Mouse (Mus musculus) kidney, embryonic 15.5 days (tissue): ENCODE results near the gene Clnk. TPM values are rescaled to one million over a fixed set of nuclear protein-coding genes. Genes with fewer than 3 reads are reported as not detected.

Source experiments
- ATAC-seq: fragments of 200-750 bp; cut with Nextera tagmentation; replicated peaks from 2 replicates; pipeline ENCODE4 v1.8.0; 2017; ENCODE audit warnings: moderate TSS enrichment; ENCODE audit not compliant: low FRiP score
- H3K27ac ChIP-seq: fragments of 300-500 bp; sonication (generic); 2 replicates; pipeline ENCODE4 v1.5.1; 2015; ENCODE audit warnings: mild to moderate bottlenecking, inconsistent platforms
- H3K27me3 ChIP-seq: fragments of 300-500 bp; sonication (generic); 2 replicates; pipeline ENCODE4 v1.6.1; 2015; ENCODE audit warnings: inconsistent platforms
- H3K36me3 ChIP-seq: fragments of 300-500 bp; sonication (generic); 2 replicates; pipeline ENCODE4 v1.6.1; 2015; ENCODE audit warnings: inconsistent platforms
- H3K4me1 ChIP-seq: fragments of 300-500 bp; sonication (generic); 2 replicates; pipeline ENCODE4 v1.6.1; 2015; ENCODE audit warnings: inconsistent platforms
- H3K4me2 ChIP-seq: fragments of 300-500 bp; sonication (generic); 2 replicates; pipeline ENCODE4 v1.6.1; 2015; ENCODE audit warnings: moderate library complexity, mild to moderate bottlenecking, inconsistent platforms
- H3K4me3 ChIP-seq: fragments of 300-500 bp; sonication (generic); replicated peaks from 2 replicates; pipeline ENCODE4 v1.5.1; 2015; ENCODE audit warnings: mild to moderate bottlenecking, inconsistent platforms
- H3K9ac ChIP-seq: fragments of 300-500 bp; sonication (generic); 2 replicates; pipeline ENCODE4 v1.6.1; 2015; ENCODE audit warnings: mild to moderate bottlenecking, inconsistent platforms
- H3K9me3 ChIP-seq: fragments of 300-500 bp; sonication (generic); replicated peaks from 2 replicates; pipeline ENCODE4 v1.6.1; 2016; ENCODE audit warnings: inconsistent platforms
- WGBS: fragments of 180-500 bp; shearing (Covaris S2); methylation state at CpG from one replicate; pipeline ENCODE4 v1.1.7; 2015; ENCODE audit warnings: mixed read lengths; 5-methylcytosine and 5-hydroxymethylcytosine counted together
- polyA plus RNA-seq: library from polyadenylated mRNA; unstranded; fragments of >200 nt; fragmentation: Nextera tagmentation; extraction: Ambion mirVana; gene quantifications from 2 replicates; pipeline ENCODE4 v1.2.1, GENCODE M21; 2015

Clnk gene
- polyA plus RNA-seq, 1 experiment from 2014 or later, result not detected

DNA sequence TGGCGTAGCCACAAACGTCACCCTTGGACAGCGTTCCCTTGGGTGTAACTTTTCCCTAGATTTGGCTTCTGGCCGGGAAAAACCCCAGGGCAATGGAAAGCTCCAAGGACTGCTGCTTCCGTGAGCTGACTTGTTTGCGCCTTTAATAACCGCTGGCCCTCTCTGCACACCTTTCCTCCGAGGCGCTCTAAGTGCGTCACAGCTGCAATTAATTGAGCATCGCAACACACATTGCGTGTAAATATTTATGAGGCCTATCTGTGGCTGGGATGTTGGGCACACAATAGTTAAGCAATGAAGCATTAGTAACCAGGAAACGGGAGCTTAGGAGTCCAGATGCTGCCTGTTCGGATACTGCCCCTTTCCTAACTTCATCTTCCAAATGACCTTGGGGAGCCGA, 90.5 kb downstream of the Clnk start:
- Histone ChIP-seq H3K9ac (no peak overlapping the region), H3K4me2 (no peak overlapping the region), H3K9me3 (no peaks in the 10 kb centered on the region), H3K27ac (no peak overlapping the region), H3K36me3 (no peaks in the 10 kb centered on the region), H3K4me3 (no peak overlapping the region), H3K27me3 (no peaks in the 10 kb centered on the region), H3K4me1 (0 out of 2 replicates have a peak, but pooled peaks cover 5% of the 10 kb centered on the region)
- WGBS, result 80% methylated on average over 15 of the region's 15 CpGs
- no peak for ATAC-seq

DNA sequence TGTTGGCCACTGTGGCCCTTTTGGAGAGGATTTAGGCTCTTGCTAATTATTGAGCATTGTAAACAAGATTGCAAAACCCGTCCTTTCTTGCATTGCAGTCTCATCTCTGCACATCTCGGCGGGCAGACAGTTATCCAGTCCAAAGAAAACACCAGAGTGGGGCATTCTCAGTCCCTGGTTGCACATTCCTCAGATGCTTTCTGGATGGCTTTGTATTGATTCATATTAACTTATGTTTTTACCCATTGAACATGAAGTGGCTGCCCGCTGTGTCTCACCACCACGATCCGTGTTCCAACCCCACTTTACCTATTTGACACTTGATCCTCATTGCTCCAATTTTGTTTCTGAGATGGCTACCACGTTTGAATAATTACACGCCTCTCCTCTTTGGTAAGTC, 90.9 kb downstream of the Clnk start:
- Histone ChIP-seq H3K4me3 (no peak overlapping the region), H3K27ac (no peak overlapping the region), H3K9me3 (no peaks in the 10 kb centered on the region), H3K27me3 (no peaks in the 10 kb centered on the region), H3K36me3 (no peaks in the 10 kb centered on the region), H3K4me1 (0 out of 2 replicates have a peak, but pooled peaks cover 5% of the 10 kb centered on the region), H3K9ac (no peak overlapping the region), H3K4me2 (no peak overlapping the region)
- no peak for ATAC-seq
- 79% methylated on average over 8 of the region's 8 CpGs for WGBS

DNA sequence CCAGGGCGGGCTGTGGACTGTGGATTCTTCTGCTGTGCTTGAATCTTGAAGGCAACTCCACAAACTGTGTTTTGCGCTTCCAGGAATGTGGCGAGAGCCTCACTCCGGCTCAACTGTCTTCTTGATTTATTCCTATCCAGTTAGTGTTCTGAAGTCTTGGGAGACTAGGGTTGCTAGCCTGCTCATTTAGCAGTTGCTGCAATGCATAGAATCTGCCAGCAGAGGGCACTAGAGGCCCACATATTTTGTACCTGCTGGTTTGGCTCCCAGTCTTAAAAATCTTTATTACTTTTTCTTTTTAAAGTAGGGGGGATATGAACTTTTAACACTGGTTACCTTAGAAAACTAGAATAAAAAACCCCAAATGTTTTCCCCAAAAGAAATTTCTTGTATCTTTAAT, 94.8 kb downstream of the Clnk start:
- no peak overlapping the region for H3K27ac ChIP-seq
- no peaks in the 10 kb centered on the region for H3K4me1 ChIP-seq
- H3K27me3 ChIP-seq, result no peaks in the 10 kb centered on the region
- no peak overlapping the region for H3K4me2 ChIP-seq
- H3K9ac ChIP-seq, result no peak overlapping the region
- 24% methylated on average over 4 of the region's 4 CpGs for WGBS
- no peak for ATAC-seq
- no peaks in the 10 kb centered on the region for H3K36me3 ChIP-seq
- no peaks in the 10 kb centered on the region for H3K9me3 ChIP-seq
- H3K4me3 ChIP-seq, result no peak overlapping the region

DNA sequence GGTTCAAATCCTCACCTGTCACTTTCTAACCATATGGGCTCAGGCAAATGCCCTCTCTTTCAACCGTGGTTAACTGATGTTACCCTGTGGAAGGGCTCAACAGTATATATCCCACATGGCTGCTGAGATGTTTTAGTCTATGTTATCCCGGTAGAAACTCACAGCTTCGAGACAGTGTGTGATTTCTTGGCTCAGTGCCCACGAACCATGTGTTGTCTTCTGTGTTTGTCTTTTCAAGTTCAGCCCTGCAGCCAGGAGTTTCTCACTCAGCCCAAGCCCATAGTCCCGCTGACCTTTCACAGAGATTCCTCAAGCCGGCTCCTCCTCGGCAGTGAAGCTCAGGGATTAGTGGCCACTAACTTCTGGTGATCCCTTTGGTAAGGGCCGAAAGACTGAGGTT, 96.0 kb downstream of the Clnk start:
- Histone ChIP-seq H3K9me3 (no peaks in the 10 kb centered on the region), H3K4me2 (no peak overlapping the region), H3K27ac (no peak overlapping the region), H3K36me3 (no peaks in the 10 kb centered on the region), H3K4me3 (no peak overlapping the region), H3K9ac (no peak overlapping the region), H3K27me3 (no peaks in the 10 kb centered on the region), H3K4me1 (no peaks in the 10 kb centered on the region)
- 59% methylated on average over 8 of the region's 8 CpGs for WGBS
- ATAC-seq, result no peak

DNA sequence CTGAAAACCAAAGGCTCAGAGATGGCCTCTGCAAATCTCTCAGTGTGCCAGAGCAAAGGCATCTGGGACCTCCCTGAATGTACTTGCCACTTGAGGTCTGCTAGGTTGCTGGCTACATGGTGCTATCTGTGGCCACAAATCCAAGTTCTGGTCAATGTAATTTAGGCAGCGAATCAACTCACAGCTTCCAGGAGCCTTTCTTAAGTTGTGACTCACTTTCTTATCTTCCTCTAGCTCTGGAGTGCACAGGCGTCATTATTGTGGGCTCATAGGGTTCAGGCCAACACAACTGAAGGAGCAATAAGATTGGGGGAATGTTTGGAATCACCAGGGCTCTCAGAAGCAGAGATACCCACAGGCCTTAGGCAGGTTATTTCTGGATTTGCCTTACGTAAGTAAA, 96.6 kb downstream of the Clnk start:
- no peak overlapping the region for H3K4me3 ChIP-seq
- ATAC-seq, result no peak
- no peaks in the 10 kb centered on the region for H3K9me3 ChIP-seq
- no peaks in the 10 kb centered on the region for H3K36me3 ChIP-seq
- no peak overlapping the region for H3K9ac ChIP-seq
- H3K4me1 ChIP-seq, result no peaks in the 10 kb centered on the region
- WGBS, result 85% methylated on average over 3 of the region's 3 CpGs
- no peaks in the 10 kb centered on the region for H3K27me3 ChIP-seq
- no peak overlapping the region for H3K27ac ChIP-seq
- H3K4me2 ChIP-seq, result no peak overlapping the region

DNA sequence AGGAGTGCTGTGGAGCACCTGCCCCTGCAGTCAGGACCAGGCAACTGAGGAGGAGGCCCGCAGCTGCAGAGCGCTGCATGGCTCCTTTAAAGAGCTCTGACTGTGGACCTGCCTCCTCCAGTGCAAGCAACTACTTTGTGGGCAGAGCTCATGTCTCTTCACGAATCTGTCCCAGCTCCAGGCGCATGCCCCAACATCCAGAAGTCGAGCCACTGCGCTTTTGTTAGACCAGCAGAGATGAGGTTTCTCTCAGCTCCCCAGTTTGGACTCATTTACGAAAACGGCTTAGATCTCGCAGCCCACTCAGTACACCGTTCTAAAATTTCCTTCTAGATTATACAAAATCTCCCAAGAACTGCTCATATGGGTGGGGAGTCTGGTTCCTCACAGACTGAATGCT, 101.1 kb downstream of the Clnk start:
- H3K9ac ChIP-seq, result no peak overlapping the region
- no peak overlapping the region for H3K4me2 ChIP-seq
- H3K4me1 ChIP-seq, result no peaks in the 10 kb centered on the region
- H3K9me3 ChIP-seq, result no peaks in the 10 kb centered on the region
- no peak overlapping the region for H3K4me3 ChIP-seq
- WGBS, result 75% methylated on average over 10 of the region's 10 CpGs
- H3K36me3 ChIP-seq, result no peaks in the 10 kb centered on the region
- no peaks in the 10 kb centered on the region for H3K27me3 ChIP-seq
- no peak for ATAC-seq
- no peak overlapping the region for H3K27ac ChIP-seq

DNA sequence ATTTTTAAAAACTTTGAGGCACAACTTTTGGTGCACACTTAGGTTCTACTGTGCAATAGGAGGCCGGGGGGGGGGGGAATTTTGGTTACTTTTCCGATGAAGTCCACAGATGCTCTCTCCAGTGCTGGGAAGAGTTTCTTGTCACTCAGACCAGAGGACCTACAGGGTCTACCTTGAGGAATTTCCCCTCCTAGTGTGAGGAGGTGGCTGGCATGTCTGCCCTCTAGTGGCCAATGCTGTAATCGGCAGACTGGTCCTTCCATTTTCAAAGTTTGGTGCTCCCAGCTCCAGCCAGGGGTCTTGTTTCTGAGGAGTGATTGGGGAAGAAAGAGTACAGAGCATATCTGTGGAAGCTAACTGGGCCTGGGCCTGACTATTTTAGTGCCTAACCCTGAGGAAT, 121.7 kb downstream of the Clnk start:
- no peak for ATAC-seq
- H3K9me3 ChIP-seq, result no peaks in the 10 kb centered on the region
- WGBS, result 16% methylated on average over 3 of the region's 3 CpGs
- H3K27ac ChIP-seq, result no peak overlapping the region
- H3K4me3 ChIP-seq, result no peak overlapping the region
- no peaks in the 10 kb centered on the region for H3K36me3 ChIP-seq
- no peaks in the 10 kb centered on the region for H3K27me3 ChIP-seq
- H3K4me2 ChIP-seq, result no peak overlapping the region
- H3K4me1 ChIP-seq, result no peaks in the 10 kb centered on the region
- H3K9ac ChIP-seq, result no peak overlapping the region

DNA sequence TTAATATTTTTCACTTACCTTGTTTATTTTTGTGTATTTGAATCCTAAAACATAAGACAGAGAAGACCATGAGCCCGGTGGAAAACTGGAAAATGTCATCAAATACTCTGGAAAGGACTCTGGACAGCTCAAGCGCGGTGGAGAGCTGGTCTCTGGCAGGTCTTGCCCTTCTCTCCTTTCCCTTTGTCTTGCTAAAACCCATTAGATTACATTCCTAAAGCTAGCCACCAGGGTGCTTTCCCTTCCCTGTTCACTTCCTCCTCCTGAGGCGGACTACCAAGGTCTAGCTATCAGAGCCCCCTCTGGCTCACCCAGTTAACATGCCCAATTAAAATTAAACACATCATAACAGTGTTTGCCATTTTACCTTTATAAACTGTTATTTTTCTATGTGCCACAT, 123.9 kb downstream of the Clnk start:
- Histone ChIP-seq H3K9ac (no peak overlapping the region), H3K4me3 (no peak overlapping the region), H3K4me2 (no peak overlapping the region), H3K9me3 (no peaks in the 10 kb centered on the region), H3K27me3 (no peaks in the 10 kb centered on the region), H3K4me1 (no peaks in the 10 kb centered on the region), H3K36me3 (no peaks in the 10 kb centered on the region), H3K27ac (no peak overlapping the region)
- 26% methylated on average over 4 of the region's 4 CpGs for WGBS
- ATAC-seq, result no peak

DNA sequence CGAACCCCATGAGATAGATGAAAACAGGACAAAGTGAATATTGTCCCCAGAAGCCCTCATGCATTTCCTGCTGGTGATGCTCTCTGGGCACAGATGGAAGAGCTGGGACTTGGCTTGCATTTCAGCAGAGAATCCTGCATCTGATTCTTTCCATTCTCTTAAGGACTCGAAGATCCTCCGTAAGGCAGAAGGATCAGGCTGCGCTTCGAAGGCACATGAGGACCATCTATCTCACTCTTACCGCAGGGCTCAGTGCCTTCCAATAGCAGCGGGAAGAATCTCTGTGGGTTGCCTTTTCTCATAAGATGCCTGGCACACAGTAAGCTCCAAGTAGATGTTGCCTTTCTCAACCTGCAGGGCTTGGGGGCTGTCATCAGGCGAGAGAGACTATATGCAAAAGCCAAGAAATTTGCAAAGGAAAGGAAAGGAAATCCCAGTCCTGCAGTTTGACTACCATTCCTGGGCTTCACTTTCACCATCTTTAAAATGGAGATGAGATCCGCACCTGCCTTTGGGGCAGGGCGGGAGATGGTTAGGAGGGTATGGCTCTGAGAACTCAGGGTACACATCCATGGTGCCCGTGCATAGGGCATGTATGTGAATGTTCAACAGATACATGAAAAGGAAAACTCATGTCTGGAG, 167.6 kb downstream of the Clnk start:
- Histone ChIP-seq H3K9ac (no peak overlapping the region), H3K4me1 (no peaks in the 10 kb centered on the region), H3K36me3 (no peaks in the 10 kb centered on the region), H3K27ac (no peak overlapping the region), H3K9me3 (no peaks in the 10 kb centered on the region), H3K27me3 (no peaks in the 10 kb centered on the region), H3K4me2 (no peak overlapping the region), H3K4me3 (no peak overlapping the region)
- no peak for ATAC-seq
- WGBS, result 67% methylated on average over 11 of the region's 11 CpGs

DNA sequence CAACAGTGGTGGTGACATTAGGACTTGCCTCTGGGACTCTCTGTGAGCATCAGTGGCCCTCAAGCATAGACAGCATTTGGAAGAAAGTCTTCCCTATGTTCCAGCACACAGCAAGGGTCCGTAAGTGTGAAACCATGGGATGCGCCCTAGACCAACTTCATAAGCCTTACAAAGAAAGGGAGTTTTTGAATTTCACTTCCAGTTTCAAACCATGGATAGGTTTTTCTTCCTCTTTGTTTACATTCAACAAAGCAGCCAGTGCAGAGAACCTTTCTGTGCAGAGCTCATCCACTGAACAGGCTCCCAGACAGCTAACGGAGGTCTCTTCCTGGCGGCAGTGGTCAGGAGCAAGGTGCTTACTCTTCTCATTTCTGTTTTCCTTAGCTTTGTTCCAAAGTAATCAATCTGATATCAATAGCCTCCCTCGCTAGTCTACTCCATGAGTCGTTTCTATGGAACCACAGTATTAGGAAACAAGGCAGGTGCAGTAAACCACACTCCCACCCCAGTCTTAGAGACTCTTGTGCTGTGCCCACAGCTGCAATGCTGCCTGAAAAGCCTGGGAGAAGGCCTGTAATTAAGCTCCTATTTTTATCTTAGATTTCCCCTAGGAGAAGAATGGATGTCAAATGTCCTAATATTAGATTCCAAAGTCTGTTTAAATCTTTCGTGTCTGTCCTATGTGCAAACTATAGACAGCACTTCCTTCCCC, 169.1 kb downstream of the Clnk start:
- H3K4me1 ChIP-seq, result no peaks in the 10 kb centered on the region
- H3K36me3 ChIP-seq, result no peaks in the 10 kb centered on the region
- H3K4me2 ChIP-seq, result no peak overlapping the region
- no peak overlapping the region for H3K4me3 ChIP-seq
- H3K27ac ChIP-seq, result no peak overlapping the region
- no peaks in the 10 kb centered on the region for H3K9me3 ChIP-seq
- whole genome bisulfite sequencing, result 64% methylated on average over 7 of the region's 7 CpGs
- no peak overlapping the region for H3K9ac ChIP-seq
- no peaks in the 10 kb centered on the region for H3K27me3 ChIP-seq
- ATAC-seq, result no peak

DNA sequence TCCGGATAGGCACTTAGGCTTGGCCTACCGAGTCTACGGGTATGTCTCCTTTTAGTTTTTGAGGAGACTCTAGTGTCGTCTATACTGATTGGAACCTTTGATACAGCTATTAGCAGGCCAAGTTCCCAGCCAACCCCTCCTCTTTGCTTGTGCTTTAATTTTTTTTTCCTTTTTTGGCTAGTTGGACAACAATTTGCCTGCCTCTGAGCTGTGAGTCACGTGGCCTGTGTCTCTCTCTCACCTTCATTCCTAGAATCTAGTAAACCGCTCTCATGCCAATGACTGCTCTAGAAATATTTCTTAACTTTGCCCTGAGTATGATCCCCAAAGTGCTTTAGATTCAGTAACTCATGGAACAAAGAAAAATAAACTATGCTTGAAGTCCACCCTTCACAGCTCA, 173.7 kb downstream of the Clnk start:
- no peaks in the 10 kb centered on the region for H3K36me3 ChIP-seq
- H3K4me2 ChIP-seq, result no peak overlapping the region
- 92% methylated on average over 6 of the region's 6 CpGs for WGBS
- no peak overlapping the region for H3K9ac ChIP-seq
- no peak overlapping the region for H3K27ac ChIP-seq
- no peaks in the 10 kb centered on the region for H3K4me1 ChIP-seq
- no peak overlapping the region for H3K4me3 ChIP-seq
- no peaks in the 10 kb centered on the region for H3K27me3 ChIP-seq
- ATAC-seq, result no peak
- H3K9me3 ChIP-seq, result no peaks in the 10 kb centered on the region

DNA sequence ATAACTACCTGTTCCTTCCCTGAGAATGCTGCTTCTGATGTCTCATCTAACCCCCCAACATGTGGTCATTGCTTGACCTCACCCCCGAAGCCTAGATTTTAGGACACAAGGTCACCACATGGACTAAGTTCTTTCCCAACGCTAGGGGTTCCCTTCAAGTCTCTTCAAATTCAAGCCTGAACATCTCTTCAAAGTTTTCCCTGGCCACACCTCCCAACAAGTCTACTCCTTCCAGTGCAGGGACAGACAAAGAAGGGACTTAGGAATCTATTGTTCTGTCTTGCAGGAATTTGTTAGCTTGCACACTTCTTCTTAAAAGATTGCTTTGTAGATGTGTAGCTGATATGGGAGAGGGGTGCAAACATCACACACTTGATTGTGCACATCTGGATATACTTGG, 174.5 kb downstream of the Clnk start:
- 82% methylated on average over 2 of the region's 2 CpGs for WGBS
- H3K27ac ChIP-seq, result no peak overlapping the region
- no peaks in the 10 kb centered on the region for H3K9me3 ChIP-seq
- no peak overlapping the region for H3K9ac ChIP-seq
- H3K4me3 ChIP-seq, result no peak overlapping the region
- no peaks in the 10 kb centered on the region for H3K4me1 ChIP-seq
- no peaks in the 10 kb centered on the region for H3K36me3 ChIP-seq
- ATAC-seq, result no peak
- no peak overlapping the region for H3K4me2 ChIP-seq
- no peaks in the 10 kb centered on the region for H3K27me3 ChIP-seq

DNA sequence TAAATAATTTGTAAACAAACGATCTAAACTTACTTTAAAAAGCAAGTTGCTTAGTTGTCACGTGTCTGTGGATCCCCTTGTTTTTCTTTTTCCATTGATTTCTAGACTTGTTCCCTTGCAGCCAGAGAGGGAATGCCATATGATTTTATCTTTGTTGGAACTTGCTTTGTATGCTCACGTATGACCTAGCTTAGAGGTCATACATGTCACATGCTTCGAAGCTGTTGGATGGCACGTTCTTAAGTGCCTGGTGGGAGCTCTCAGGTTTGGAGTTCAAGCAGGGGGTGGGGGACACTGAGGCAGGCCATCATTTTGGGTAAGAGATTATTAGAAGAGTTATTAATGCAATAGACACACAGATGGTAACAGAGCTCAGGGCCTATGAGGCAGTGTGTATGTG, 178.1 kb downstream of the Clnk start:
- no peak for ATAC-seq
- no peak overlapping the region for H3K4me3 ChIP-seq
- no peak overlapping the region for H3K27ac ChIP-seq
- H3K4me1 ChIP-seq, result no peaks in the 10 kb centered on the region
- no peaks in the 10 kb centered on the region for H3K9me3 ChIP-seq
- H3K9ac ChIP-seq, result no peak overlapping the region
- no peak overlapping the region for H3K4me2 ChIP-seq
- no peaks in the 10 kb centered on the region for H3K27me3 ChIP-seq
- 82% methylated on average over 5 of the region's 5 CpGs for WGBS
- H3K36me3 ChIP-seq, result no peaks in the 10 kb centered on the region
